Mouse (Mus musculus) liver, embryonic 15.5 days (tissue): ENCODE results near the gene Abcc10. TPM values are rescaled to one million over a fixed set of nuclear protein-coding genes. Genes with fewer than 3 reads are reported as not detected.

Source experiments
- ATAC-seq: fragments of 200-750 bp; cut with Nextera tagmentation; 2 replicates; pipeline ENCODE4 v1.8.0; 2017; ENCODE audit warnings: moderate number of reproducible peaks, mild to moderate bottlenecking, moderate library complexity; ENCODE audit not compliant: insufficient read depth
- H3K27ac ChIP-seq: fragments of 300-500 bp; sonication (generic); replicated peaks from 2 replicates; pipeline ENCODE4 v1.5.1; 2015; ENCODE audit warnings: mild to moderate bottlenecking, inconsistent platforms
- H3K27me3 ChIP-seq: fragments of 300-500 bp; sonication (generic); 2 replicates; pipeline ENCODE4 v1.6.1; 2015; ENCODE audit warnings: mild to moderate bottlenecking, inconsistent platforms
- H3K36me3 ChIP-seq: fragments of 300-500 bp; sonication (generic); replicated peaks from 2 replicates; pipeline ENCODE4 v1.6.1; 2015; ENCODE audit warnings: moderate library complexity, mild to moderate bottlenecking, inconsistent platforms
- H3K4me1 ChIP-seq: fragments of 300-500 bp; sonication (generic); replicated peaks from 2 replicates; pipeline ENCODE4 v1.6.1; 2015; ENCODE audit warnings: inconsistent platforms
- H3K4me2 ChIP-seq: fragments of 300-500 bp; sonication (generic); 2 replicates; pipeline ENCODE4 v1.6.1; 2015; ENCODE audit warnings: moderate library complexity, mild to moderate bottlenecking, inconsistent platforms
- H3K4me3 ChIP-seq: fragments of 300-500 bp; sonication (generic); replicated peaks from 2 replicates; pipeline ENCODE4 v1.5.1; 2015; ENCODE audit warnings: mild to moderate bottlenecking, inconsistent platforms
- H3K9ac ChIP-seq: fragments of 300-500 bp; sonication (generic); 2 replicates; pipeline ENCODE4 v1.6.1; 2015; ENCODE audit warnings: moderate library complexity, mild to moderate bottlenecking, inconsistent platforms
- H3K9me3 ChIP-seq: fragments of 300-500 bp; sonication (generic); replicated peaks from 2 replicates; pipeline ENCODE4 v1.6.1; 2016; ENCODE audit warnings: inconsistent platforms
- WGBS: fragments of 180-500 bp; shearing (Covaris S2); methylation state at CpG from one replicate; pipeline ENCODE4 v1.1.7; 2015; ENCODE audit warnings: mixed read lengths; ENCODE audit not compliant: insufficient replicate concordance; 5-methylcytosine and 5-hydroxymethylcytosine counted together
- polyA plus RNA-seq: library from polyadenylated mRNA; unstranded; fragments of >200 nt; fragmentation: Nextera tagmentation; extraction: Ambion mirVana; gene quantifications from 2 replicates; pipeline ENCODE4 v1.2.1, GENCODE M21; 2015

Abcc10 gene
- polyA plus RNA-seq, 1 experiment from 2014 or later = 1.8 TPM

DNA sequence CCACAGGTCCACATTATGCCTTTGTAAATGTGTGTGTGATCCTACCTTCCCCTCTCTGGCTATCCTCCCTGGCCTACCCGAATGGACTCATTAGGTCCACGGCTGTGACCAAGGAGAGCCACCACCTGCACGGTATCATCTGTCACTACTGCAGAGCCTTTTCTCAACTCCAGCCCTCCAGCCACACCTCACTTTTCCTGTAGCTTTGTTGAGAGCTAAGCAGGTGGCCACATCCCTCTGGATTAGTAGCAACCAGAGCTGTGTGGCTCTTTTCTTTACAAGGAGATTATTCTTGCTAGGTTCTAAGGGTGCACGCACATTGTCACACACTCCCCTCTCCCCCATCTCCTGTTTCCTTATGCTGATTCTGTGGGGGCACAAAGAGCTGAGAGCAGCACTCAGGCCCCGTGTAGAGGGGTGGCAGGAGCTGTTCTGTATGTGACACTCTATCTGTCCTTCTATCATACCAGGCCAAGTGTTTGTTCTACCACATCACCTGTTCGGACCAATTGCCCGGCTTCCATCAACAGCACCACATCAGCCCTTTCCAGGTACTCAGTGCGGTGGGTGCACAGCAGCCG, 14.9 kb downstream of the Abcc10 start:
- Histone ChIP-seq H3K9ac (no peak overlapping the region), H3K4me3 (no peak overlapping the region), H3K36me3 (no peaks in the 10 kb centered on the region), H3K9me3 (no peaks in the 10 kb centered on the region), H3K4me2 (no peak overlapping the region), H3K4me1 (no peaks in the 10 kb centered on the region), H3K27me3 (no peaks in the 10 kb centered on the region), H3K27ac (no peak overlapping the region)
- 78% methylated on average over 9 of the region's 9 CpGs for WGBS
- no peak for ATAC-seq

DNA sequence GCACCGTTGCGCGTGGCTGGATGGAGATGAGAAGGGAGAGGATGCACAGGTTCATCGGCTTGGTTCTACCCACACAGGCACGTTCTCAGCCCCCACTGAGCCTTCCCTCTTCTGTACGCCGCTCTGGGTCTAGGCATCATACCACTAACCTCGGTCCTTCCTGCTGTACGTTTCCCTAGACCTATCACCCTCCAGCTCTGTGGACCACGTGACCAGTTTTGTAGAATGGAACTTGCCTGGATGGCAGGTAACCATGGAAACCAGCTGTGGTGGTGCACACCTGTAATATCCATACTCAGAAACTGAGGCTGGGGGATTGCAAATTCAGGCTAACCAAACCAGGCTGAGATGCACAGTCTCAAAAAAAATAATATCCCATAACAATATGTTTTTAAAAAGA, 17.6 kb downstream of the Abcc10 start:
- Histone ChIP-seq H3K27me3 (no peaks in the 10 kb centered on the region), H3K36me3 (no peaks in the 10 kb centered on the region), H3K27ac (no peak overlapping the region), H3K4me1 (no peaks in the 10 kb centered on the region), H3K4me2 (no peak overlapping the region), H3K9me3 (no peaks in the 10 kb centered on the region), H3K9ac (no peak overlapping the region), H3K4me3 (no peak overlapping the region)
- WGBS = 68% methylated on average over 10 of the region's 10 CpGs
- no peak for ATAC-seq

DNA sequence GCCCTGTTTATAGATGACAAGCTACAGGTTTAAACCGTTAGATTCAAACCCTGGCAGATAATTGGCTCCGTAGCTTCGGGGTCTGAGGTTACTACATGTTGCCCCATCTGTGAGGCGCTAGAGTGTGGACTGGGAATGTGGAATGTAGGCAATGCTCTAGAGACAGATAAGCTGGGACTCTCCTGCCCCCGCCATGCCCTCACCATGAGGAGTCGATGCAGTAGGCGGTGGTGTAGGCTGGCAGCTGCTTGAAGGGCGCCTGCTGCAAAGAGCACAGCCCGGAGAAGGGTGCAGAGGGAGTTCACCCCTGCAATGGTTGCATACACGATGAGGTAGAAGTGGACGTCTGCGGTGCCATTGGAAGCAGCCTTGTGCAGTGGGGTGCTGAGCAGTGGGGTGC, 18.3 kb downstream of the Abcc10 start:
- WGBS = 66% methylated on average over 12 of the region's 12 CpGs
- H3K36me3 ChIP-seq = no peaks in the 10 kb centered on the region
- no peaks in the 10 kb centered on the region for H3K27me3 ChIP-seq
- no peak overlapping the region for H3K27ac ChIP-seq
- no peaks in the 10 kb centered on the region for H3K4me1 ChIP-seq
- no peak overlapping the region for H3K9ac ChIP-seq
- no peaks in the 10 kb centered on the region for H3K9me3 ChIP-seq
- no peak overlapping the region for H3K4me3 ChIP-seq
- ATAC-seq = no peak
- no peak overlapping the region for H3K4me2 ChIP-seq

DNA sequence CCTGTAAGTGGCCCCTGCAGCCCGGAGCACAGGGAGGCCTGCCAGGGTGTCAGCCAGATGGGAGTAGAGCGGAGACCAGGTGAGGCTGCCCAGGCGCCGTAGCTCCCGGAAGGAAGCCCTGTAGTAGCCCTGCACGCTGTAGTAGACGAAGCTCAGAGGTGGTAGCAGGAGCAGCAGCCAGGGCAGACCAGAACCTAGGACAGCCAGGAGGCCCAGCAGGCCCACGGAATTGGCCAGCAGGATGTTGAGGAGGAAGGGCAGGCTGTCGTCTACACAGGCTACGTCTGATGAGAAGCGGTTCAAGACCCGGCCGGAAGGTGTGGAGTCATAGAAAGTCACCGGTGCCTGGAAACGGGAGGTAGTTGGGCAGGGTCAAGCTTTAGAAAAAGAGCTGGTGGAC, 21.2 kb downstream of the Abcc10 start:
- no peak for ATAC-seq
- H3K9ac ChIP-seq = no peak overlapping the region
- no peak overlapping the region for H3K4me2 ChIP-seq
- H3K27me3 ChIP-seq = no peaks in the 10 kb centered on the region
- 80% methylated on average over 15 of the region's 15 CpGs for WGBS
- no peaks in the 10 kb centered on the region for H3K4me1 ChIP-seq
- no peaks in the 10 kb centered on the region for H3K36me3 ChIP-seq
- no peak overlapping the region for H3K27ac ChIP-seq
- no peaks in the 10 kb centered on the region for H3K9me3 ChIP-seq
- no peak overlapping the region for H3K4me3 ChIP-seq

DNA sequence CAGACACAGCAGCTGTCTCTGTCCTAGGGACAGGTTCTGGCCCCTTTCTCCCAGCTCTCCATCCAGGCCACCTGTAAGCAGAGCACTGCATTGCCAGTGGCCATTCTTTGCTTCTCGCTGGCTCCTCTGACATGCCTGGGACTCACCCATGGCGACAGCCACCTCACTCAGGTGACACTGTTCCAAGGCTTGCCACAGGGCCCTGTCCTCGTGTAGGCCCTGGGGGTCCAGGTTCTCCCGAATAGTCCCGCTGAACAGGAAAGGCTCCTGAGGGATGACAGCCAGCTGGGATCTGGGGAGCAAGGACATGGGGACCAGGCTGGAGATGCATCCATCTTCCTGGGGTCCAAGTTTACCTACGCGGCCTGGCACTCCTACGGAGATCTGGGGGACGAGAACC, 24.0 kb downstream of the Abcc10 start:
- Histone ChIP-seq H3K27me3 (peaks cover 13% of the 10 kb centered on the region), H3K36me3 (no peaks in the 10 kb centered on the region), H3K4me3 (no peak overlapping the region), H3K4me1 (no peaks in the 10 kb centered on the region), H3K4me2 (no peak overlapping the region), H3K27ac (no peak overlapping the region), H3K9me3 (no peaks in the 10 kb centered on the region), H3K9ac (no peak overlapping the region)
- 71% methylated on average over 9 of the region's 9 CpGs for WGBS
- ATAC-seq = no peak

DNA sequence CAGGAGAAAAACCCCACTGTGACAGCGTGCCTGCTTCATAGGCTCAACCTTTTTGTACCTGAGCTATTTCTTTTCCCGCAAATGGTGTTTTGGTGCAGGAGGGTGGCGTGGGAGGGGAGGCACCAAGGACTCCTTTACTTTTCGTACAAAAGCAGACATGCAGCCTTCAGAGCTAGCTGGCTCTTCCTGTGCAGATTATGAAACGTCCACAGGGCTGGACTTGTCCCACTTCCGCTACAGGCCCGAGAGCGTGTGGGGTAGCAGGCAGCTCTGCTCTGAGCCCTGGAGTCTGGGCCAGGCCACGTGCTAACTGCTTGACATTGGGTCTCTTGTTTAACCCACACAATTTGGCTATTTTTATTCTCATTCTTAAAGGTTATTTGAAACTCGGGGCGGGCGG, 26.3 kb downstream of the Abcc10 start:
- peaks cover 19% of the 10 kb centered on the region for H3K4me1 ChIP-seq
- 48% methylated on average over 12 of the region's 12 CpGs for WGBS
- H3K4me2 ChIP-seq = no peak overlapping the region
- no peak overlapping the region for H3K4me3 ChIP-seq
- H3K36me3 ChIP-seq = no peaks in the 10 kb centered on the region
- no peak overlapping the region for H3K9ac ChIP-seq
- H3K27ac ChIP-seq = no peak overlapping the region
- peaks cover 36% of the 10 kb centered on the region for H3K27me3 ChIP-seq
- no peaks in the 10 kb centered on the region for H3K9me3 ChIP-seq
- ATAC-seq = no peak

DNA sequence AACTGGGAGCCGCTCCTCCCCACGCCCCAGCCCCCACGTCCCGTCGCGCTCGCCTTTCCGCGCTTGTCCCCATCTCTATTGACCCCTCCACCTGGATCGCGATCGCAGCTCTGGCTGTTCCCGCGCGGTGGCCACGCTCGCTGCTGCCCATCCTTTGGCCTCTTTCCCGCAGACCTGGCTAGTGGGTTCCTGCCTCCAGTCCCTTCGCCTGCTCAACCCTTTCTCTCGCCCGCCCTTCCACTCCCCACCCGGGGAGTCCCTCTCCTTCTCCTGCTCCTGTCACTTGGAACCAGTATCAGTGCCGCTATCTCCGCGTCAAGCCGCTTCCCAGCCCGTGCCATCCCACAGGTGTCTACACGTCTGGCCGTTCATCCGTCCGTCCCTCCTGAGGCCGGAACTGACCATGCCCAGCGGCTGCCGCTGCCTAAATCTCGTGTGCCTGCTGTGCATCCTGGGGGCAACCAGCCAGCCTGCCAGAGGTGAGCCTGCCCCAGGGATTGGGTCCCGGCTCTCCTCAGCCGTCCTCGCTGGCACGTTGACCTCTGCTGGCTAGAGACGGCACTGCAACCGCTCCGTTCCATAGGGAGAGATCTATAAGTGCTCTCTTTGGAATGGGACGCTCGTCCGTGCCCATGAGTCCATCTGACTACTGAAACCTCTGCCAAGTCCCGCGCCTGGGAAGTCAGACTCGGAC, 29.8 kb downstream of the Abcc10 start:
- Histone ChIP-seq H3K27me3 (peaks cover 66% of the 10 kb centered on the region), H3K36me3 (no peaks in the 10 kb centered on the region), H3K4me1 (peaks cover 19% of the 10 kb centered on the region), H3K27ac (no peak overlapping the region), H3K9me3 (no peaks in the 10 kb centered on the region), H3K4me2 (peak overlapping the region; percentile 72), H3K9ac (no peak overlapping the region), H3K4me3 (peak overlapping the region; percentile 46)
- WGBS = 1% methylated on average over 48 of the region's 48 CpGs
- ATAC-seq = peak; percentile 40

DNA sequence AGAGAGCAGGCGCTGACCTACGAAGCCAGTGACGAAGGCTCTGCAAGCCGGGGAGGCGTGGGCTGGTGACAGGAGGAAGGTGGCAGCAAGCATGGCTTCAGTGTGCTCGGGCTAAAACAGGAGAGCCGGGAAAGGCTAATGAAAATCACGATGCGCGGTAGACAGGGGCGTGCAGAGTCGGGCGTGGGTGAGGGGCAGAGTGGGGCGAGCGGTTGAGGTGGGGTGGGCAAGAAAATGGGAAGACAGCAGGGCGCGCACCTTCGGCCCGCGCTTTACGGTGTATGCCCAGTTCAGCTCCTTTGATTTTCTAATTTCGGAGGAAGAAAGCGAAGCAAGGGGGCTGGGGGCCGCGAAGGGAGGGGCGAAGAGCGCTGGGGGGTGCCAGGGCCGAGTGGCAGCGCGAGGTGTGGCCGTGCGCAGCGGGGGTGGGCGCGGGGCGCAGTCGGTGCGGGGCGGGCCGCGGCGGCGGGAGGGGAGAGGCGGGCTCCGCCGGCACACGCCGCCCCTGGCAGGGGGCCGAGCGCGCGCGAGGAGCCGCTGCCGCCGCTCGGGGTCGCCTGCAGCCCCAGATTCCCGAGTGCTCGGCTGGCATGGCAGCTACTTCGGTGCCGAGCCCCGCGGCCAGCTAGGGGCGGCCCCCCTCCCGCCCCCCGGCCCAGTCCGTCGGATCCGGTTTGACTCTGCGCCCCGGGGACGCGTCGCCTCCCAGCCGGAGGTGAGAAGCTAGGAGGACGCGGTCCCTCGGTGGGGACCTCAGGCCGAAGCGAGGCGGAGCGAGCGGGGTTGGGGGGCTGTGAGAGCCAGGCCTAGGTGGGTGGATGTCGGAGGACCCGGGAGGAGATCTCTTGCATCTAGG, 30.6 kb downstream of the Abcc10 start, which contains the start of gene Dlk2:
Dlk2 (plus strand) TSS at position 58 of the 856 bp plus-strand sequence.
- Histone ChIP-seq H3K9ac (no peak within 1 kb of the TSS), H3K9me3 (no peaks in the 10 kb centered on the region), H3K36me3 (no peaks in the 10 kb centered on the region), H3K27ac (no peak within 1 kb of the TSS), H3K4me1 (peaks cover 19% of the 10 kb centered on the region), H3K4me2 (peak within 1 kb of the TSS; percentile 72), H3K4me3 (peak within 1 kb of the TSS; percentile 46), H3K27me3 (peaks cover 71% of the 10 kb centered on the region)
- no peak for ATAC-seq
- WGBS = under 1% methylated on average over 79 of the region's 86 CpGs

DNA sequence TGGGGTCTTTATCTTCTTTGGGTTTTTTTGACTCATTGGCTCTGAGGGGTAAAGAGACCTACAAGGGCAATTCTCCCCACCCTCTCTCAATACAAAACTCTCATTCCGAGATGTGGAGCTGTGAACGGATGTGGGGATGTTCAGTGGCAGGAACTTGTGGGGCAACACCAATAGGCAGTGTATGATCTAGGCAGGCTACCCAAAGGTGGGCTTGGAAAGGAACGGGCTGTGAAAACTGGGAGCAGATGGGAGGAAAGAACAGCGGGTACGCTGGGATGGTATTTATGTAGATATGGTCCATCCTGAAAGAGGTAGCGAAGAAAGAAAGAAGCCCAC, 31.2 kb downstream of the Abcc10 start:
- Histone ChIP-seq H3K27ac (no peak overlapping the region), H3K27me3 (peaks cover 77% of the 10 kb centered on the region), H3K36me3 (no peaks in the 10 kb centered on the region), H3K9me3 (no peaks in the 10 kb centered on the region), H3K4me1 (peaks cover 19% of the 10 kb centered on the region), H3K4me2 (peak overlapping the region; percentile 72), H3K4me3 (peak overlapping the region; percentile 46; the same call in 1 of the 2 replicates), H3K9ac (no peak overlapping the region)
- WGBS = 7% methylated on average over 6 of the region's 6 CpGs
- ATAC-seq = no peak

DNA sequence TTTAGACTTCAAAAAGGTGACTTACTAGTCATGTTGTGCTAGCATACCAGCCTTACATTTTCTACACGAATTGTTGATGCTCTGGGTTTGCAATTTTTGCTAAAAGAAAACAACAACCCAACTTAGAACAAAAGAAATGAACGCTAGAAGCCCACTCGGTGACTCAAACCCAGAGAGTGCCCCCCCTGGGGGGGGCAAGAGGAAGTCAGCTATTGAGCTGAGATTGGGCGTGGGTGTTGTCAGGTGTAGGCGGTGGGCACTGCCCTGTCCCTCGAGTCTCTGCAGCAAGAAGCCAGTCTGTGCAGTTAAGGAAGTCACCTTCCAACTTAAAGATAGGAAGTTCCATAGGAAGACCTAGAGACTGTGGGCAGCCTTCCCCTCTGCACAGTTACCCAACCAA, 31.6 kb downstream of the Abcc10 start:
- H3K27ac ChIP-seq = no peak overlapping the region
- H3K36me3 ChIP-seq = no peaks in the 10 kb centered on the region
- no peak overlapping the region for H3K9ac ChIP-seq
- no peak for ATAC-seq
- peaks cover 19% of the 10 kb centered on the region for H3K4me1 ChIP-seq
- H3K4me3 ChIP-seq = no peak overlapping the region
- peaks cover 81% of the 10 kb centered on the region for H3K27me3 ChIP-seq
- no peaks in the 10 kb centered on the region for H3K9me3 ChIP-seq
- 17% methylated on average over 6 of the region's 6 CpGs for WGBS
- no peak overlapping the region for H3K4me2 ChIP-seq

DNA sequence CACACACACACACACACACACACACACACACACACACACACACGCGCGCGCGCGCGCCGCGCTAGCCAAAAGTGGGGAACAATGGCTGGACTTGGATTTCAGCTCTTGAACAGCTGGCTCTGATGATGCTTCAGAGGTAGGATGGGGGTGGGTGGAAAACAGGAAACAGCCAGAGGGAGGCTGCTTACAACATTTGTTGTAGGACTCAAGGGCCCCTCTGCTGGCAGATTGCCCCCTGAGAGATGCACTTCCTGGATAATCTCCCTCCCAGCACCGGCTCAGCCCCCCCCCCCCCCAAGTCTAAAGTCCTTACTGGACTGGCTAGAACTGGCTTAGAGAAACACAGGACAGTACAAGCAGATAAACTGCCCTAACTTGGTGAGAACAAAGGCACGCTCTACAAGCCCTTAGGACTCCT, 40.5 kb downstream of the Abcc10 start:
- Histone ChIP-seq H3K4me2 (no peak overlapping the region), H3K4me3 (no peak overlapping the region), H3K9ac (no peak overlapping the region), H3K4me1 (peaks cover 5% of the 10 kb centered on the region), H3K27ac (no peak overlapping the region), H3K9me3 (no peaks in the 10 kb centered on the region), H3K36me3 (no peaks in the 10 kb centered on the region), H3K27me3 (peaks cover 26% of the 10 kb centered on the region)
- 58% methylated on average over 11 of the region's 11 CpGs for WGBS
- ATAC-seq = no peak
